Mouse (Mus musculus) heart, postnatal 0 days (tissue): ENCODE measurements around the gene Map4k3.
"Not testable (repeated sequence)": the region's sequence is repeated elsewhere in the genome, so short reads cannot be mapped to it uniquely, and the experiment has no call there.

Experiments
- CTCF ChIP-seq: IDR thresholded peaks from 2 replicates; pipeline ENCODE4 v1.5.1; 2016; ENCODE audit warnings: antibody characterized with exemption, control low read depth, low read depth
- EP300 ChIP-seq: IDR thresholded peaks from 2 replicates; pipeline ENCODE4 v1.6.1; 2016; ENCODE audit warnings: antibody characterized with exemption, low read depth

DNA sequence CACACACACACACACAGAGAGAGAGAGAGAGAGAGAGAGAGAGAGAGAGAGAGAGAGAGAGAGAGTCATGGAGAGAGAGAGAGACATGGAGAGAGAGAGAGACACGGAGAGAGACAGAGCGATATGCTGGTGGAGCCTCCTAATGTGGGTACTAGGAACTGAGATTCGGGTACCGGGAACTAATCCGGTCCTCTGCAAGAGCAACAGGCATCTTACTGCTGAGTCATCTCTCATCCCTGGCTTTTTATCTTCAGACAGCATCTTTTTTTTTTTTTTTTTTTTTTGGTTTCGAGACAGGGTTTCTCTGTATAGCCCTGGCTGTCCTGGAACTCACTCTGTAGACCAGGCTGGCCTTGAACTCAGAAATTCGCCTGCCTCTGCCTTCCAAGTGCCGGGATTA is 32.9 kb upstream of the Map4k3 start:
- not testable (repeated sequence) for TF ChIP-seq CTCF, EP300
